Mouse (Mus musculus): ENCODE measurements around the gene St7. TPM values are rescaled to one million over a fixed set of nuclear protein-coding genes. Genes with fewer than 3 reads are reported as not detected.

St7 gene
- total RNA-seq, 2 experiments from 2014 or later = 6.9 to 10.6 TPM

GRCm38 (mm10) chr6:17941916-17942315 lies 249.2 kb downstream of the St7 start:
- ATAC-seq (ENCODE audit: poor library complexity, severe bottlenecking) = no peak

- ATAC-seq (ENCODE audit: poor library complexity, severe bottlenecking) = no peak
These were observed 249.6 kb downstream of the St7 start for GRCm38 (mm10) chr6:17942344-17942743.

- ATAC-seq (ENCODE audit: poor library complexity, severe bottlenecking) = no peak
These were observed 251.3 kb downstream of the St7 start for GRCm38 (mm10) chr6:17943877-17944617.

- no peak for ATAC-seq (ENCODE audit: poor library complexity, severe bottlenecking)
These were observed 253.7 kb downstream of the St7 start for GRCm38 (mm10) chr6:17946456-17946855.

- ATAC-seq (ENCODE audit: poor library complexity, severe bottlenecking) = no peak
These were observed 254.5 kb downstream of the St7 start for GRCm38 (mm10) chr6:17947130-17947831.

GRCm38 (mm10) chr6:17949103-17949502 lies 256.4 kb downstream of the St7 start:
- ATAC-seq (ENCODE audit: poor library complexity, severe bottlenecking) = no peak

- no peak for ATAC-seq (ENCODE audit: poor library complexity, severe bottlenecking)
These were observed 259.0 kb downstream of the St7 start for GRCm38 (mm10) chr6:17951779-17952178.

- ATAC-seq (ENCODE audit: poor library complexity, severe bottlenecking) = no peak
These were observed 270.7 kb downstream of the St7 start for GRCm38 (mm10) chr6:17963455-17963854.

- no peak for ATAC-seq (ENCODE audit: poor library complexity, severe bottlenecking)
These were observed 275.9 kb downstream of the St7 start for GRCm38 (mm10) chr6:17968467-17969144.

GRCm38 (mm10) chr6:17969815-17970214 lies 277.1 kb downstream of the St7 start:
- no peak for ATAC-seq (ENCODE audit: poor library complexity, severe bottlenecking)

- ATAC-seq (ENCODE audit: poor library complexity, severe bottlenecking) = no peak
These were observed 278.7 kb downstream of the St7 start for GRCm38 (mm10) chr6:17971393-17971792.

GRCm38 (mm10) chr6:17974416-17974815 lies 281.7 kb downstream of the St7 start:
- no peak for ATAC-seq (ENCODE audit: poor library complexity, severe bottlenecking)

GRCm38 (mm10) chr6:17977165-17977564 lies 284.4 kb downstream of the St7 start:
- ATAC-seq (ENCODE audit: poor library complexity, severe bottlenecking) = no peak

- ATAC-seq (ENCODE audit: poor library complexity, severe bottlenecking) = no peak
These were observed 285.6 kb downstream of the St7 start for GRCm38 (mm10) chr6:17978324-17978723.

- ATAC-seq (ENCODE audit: poor library complexity, severe bottlenecking) = no peak
These were observed 286.1 kb downstream of the St7 start for GRCm38 (mm10) chr6:17978881-17979280.

GRCm38 (mm10) chr6:17979361-17979760 lies 286.6 kb downstream of the St7 start:
- no peak for ATAC-seq (ENCODE audit: poor library complexity, severe bottlenecking)

- ATAC-seq (ENCODE audit: poor library complexity, severe bottlenecking) = no peak
These were observed 297.7 kb downstream of the St7 start for GRCm38 (mm10) chr6:17990173-17991028.

- ATAC-seq (ENCODE audit: poor library complexity, severe bottlenecking) = no peak
These were observed 298.9 kb downstream of the St7 start for GRCm38 (mm10) chr6:17991625-17992024.

Measured in megakaryocyte, adult 5-6 weeks (primary cell).